Mouse (Mus musculus) kidney, embryonic 15.5 days (tissue): ENCODE data around the gene Tnfrsf19. TPM values are rescaled to one million over a fixed set of nuclear protein-coding genes. Genes with fewer than 3 reads are reported as not detected.

Experiments
- ATAC-seq: fragments of 200-750 bp; cut with Nextera tagmentation; replicated peaks from 2 replicates; pipeline ENCODE4 v1.8.0; 2017; ENCODE audit warnings: moderate TSS enrichment; ENCODE audit not compliant: low FRiP score
- H3K27ac ChIP-seq: fragments of 300-500 bp; sonication (generic); 2 replicates; pipeline ENCODE4 v1.5.1; 2015; ENCODE audit warnings: mild to moderate bottlenecking, inconsistent platforms
- H3K27me3 ChIP-seq: fragments of 300-500 bp; sonication (generic); 2 replicates; pipeline ENCODE4 v1.6.1; 2015; ENCODE audit warnings: inconsistent platforms
- H3K36me3 ChIP-seq: fragments of 300-500 bp; sonication (generic); 2 replicates; pipeline ENCODE4 v1.6.1; 2015; ENCODE audit warnings: inconsistent platforms
- H3K4me1 ChIP-seq: fragments of 300-500 bp; sonication (generic); 2 replicates; pipeline ENCODE4 v1.6.1; 2015; ENCODE audit warnings: inconsistent platforms
- H3K4me2 ChIP-seq: fragments of 300-500 bp; sonication (generic); 2 replicates; pipeline ENCODE4 v1.6.1; 2015; ENCODE audit warnings: moderate library complexity, mild to moderate bottlenecking, inconsistent platforms
- H3K4me3 ChIP-seq: fragments of 300-500 bp; sonication (generic); replicated peaks from 2 replicates; pipeline ENCODE4 v1.5.1; 2015; ENCODE audit warnings: mild to moderate bottlenecking, inconsistent platforms
- H3K9ac ChIP-seq: fragments of 300-500 bp; sonication (generic); 2 replicates; pipeline ENCODE4 v1.6.1; 2015; ENCODE audit warnings: mild to moderate bottlenecking, inconsistent platforms
- H3K9me3 ChIP-seq: fragments of 300-500 bp; sonication (generic); replicated peaks from 2 replicates; pipeline ENCODE4 v1.6.1; 2016; ENCODE audit warnings: inconsistent platforms
- WGBS: fragments of 180-500 bp; shearing (Covaris S2); methylation state at CpG from one replicate; pipeline ENCODE4 v1.1.7; 2015; ENCODE audit warnings: mixed read lengths; 5-methylcytosine and 5-hydroxymethylcytosine counted together
- polyA plus RNA-seq: library from polyadenylated mRNA; unstranded; fragments of >200 nt; fragmentation: Nextera tagmentation; extraction: Ambion mirVana; gene quantifications from 2 replicates; pipeline ENCODE4 v1.2.1, GENCODE M21; 2015

Gene Tnfrsf19
- polyA plus RNA-seq = 14.6 and 16.4 TPM in 2 replicates

GRCm38 (mm10) chr14:61046091-61046681 is at the start of gene Tnfrsf19:
Tnfrsf19 (minus strand) TSS chr14:61046490.
- ATAC-seq = peak; percentile 90
- Histone ChIP-seq H3K9me3 (no peaks in the 10 kb centered on the region), H3K4me1 (peaks cover 49% of the 10 kb centered on the region), H3K4me3 (peak within 1 kb of the TSS; percentile 54), H3K27me3 (peaks cover 11% of the 10 kb centered on the region; the same call in 1 of the 2 replicates), H3K36me3 (no peaks in the 10 kb centered on the region), H3K9ac (peak within 1 kb of the TSS; percentile 56), H3K27ac (peak within 1 kb of the TSS; percentile 81), H3K4me2 (peak within 1 kb of the TSS; percentile 93)
- WGBS = under 1% methylated on average over 38 of the region's 38 CpGs

- Histone ChIP-seq H3K27me3 (no peaks in the 10 kb centered on the region), H3K4me2 (no peak overlapping the region), H3K9ac (no peak overlapping the region), H3K36me3 (no peaks in the 10 kb centered on the region), H3K4me3 (no peak overlapping the region), H3K9me3 (no peaks in the 10 kb centered on the region), H3K27ac (no peak overlapping the region), H3K4me1 (no peaks in the 10 kb centered on the region)
- 84% methylated on average over 3 of the region's 3 CpGs for WGBS
- ATAC-seq = no peak
Measured at GRCm38 (mm10) chr14:61092073-61092472, 45.8 kb upstream of the Tnfrsf19 start.

- H3K9me3 ChIP-seq = no peaks in the 10 kb centered on the region
- no peak overlapping the region for H3K4me2 ChIP-seq
- no peak overlapping the region for H3K27ac ChIP-seq
- H3K9ac ChIP-seq = no peak overlapping the region
- H3K36me3 ChIP-seq = no peaks in the 10 kb centered on the region
- no peaks in the 10 kb centered on the region for H3K27me3 ChIP-seq
- no peak for ATAC-seq
- H3K4me1 ChIP-seq = no peaks in the 10 kb centered on the region
- WGBS = 81% methylated on average over 5 of the region's 5 CpGs
- no peak overlapping the region for H3K4me3 ChIP-seq
Measured at GRCm38 (mm10) chr14:61090955-61091354, 44.7 kb upstream of the Tnfrsf19 start.

DNA sequence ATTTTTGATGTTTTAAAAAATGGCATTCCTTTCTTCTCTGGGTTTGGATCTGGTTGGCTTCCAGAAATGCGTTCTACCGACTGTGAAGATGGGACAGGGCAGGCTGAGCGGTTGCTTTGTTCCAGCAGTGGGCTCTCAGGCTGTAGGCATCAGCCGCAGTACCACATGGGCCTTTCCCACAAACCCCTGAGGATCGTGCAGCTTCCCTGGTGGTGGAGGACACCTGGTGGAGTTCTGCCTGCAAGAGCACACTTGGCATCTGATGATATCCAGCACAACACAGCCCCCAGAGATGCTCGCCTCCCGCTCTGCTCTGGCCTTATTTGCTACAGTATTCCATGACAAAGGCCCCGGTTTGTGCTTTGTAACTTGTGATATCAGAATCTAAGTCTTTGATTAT is 41.9 kb upstream of the Tnfrsf19 start:
- H3K27me3 ChIP-seq = no peaks in the 10 kb centered on the region
- WGBS = 77% methylated on average over 8 of the region's 8 CpGs
- no peak for ATAC-seq

DNA sequence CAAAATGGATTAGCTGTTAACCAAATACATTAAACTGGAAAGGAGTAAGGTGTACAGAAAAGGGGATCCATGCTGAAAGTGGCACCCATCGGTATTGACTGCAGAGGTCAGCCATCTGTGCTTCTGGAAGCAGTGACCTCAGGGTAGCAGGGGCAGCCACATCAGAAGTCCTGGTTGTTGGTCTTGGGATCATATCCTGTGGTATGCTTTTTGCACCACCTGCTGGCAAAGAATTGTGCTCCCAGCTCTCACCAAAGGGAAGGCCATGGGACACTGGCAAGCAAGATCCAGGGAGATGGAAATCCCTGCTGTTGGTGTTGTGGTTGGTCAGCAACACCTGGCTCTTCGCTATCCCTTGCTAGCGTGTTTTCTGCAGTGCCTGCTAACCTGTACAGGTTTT is 39.0 kb upstream of the Tnfrsf19 start:
- Histone ChIP-seq H3K9me3 (no peaks in the 10 kb centered on the region), H3K27ac (no peak overlapping the region), H3K4me2 (no peak overlapping the region), H3K4me1 (no peaks in the 10 kb centered on the region), H3K4me3 (no peak overlapping the region), H3K36me3 (no peaks in the 10 kb centered on the region), H3K9ac (no peak overlapping the region), H3K27me3 (no peaks in the 10 kb centered on the region)
- ATAC-seq = no peak
- 50% methylated on average over 3 of the region's 3 CpGs for WGBS

More for the DNA sequence above, 41.9 kb upstream of the Tnfrsf19 start:
- H3K4me2 ChIP-seq = no peak overlapping the region
- H3K9me3 ChIP-seq = no peaks in the 10 kb centered on the region
- no peak overlapping the region for H3K9ac ChIP-seq
- no peak overlapping the region for H3K4me3 ChIP-seq
- no peaks in the 10 kb centered on the region for H3K4me1 ChIP-seq
- no peak overlapping the region for H3K27ac ChIP-seq
- H3K36me3 ChIP-seq = no peaks in the 10 kb centered on the region

GRCm38 (mm10) chr14:61069555-61069954 is 23.3 kb upstream of the Tnfrsf19 start:
- no peaks in the 10 kb centered on the region for H3K36me3 ChIP-seq
- H3K4me2 ChIP-seq = no peak overlapping the region
- no peaks in the 10 kb centered on the region for H3K9me3 ChIP-seq
- peaks cover 4% of the 10 kb centered on the region; the same call in 1 of the 2 replicates for H3K4me1 ChIP-seq
- ATAC-seq = no peak
- no peaks in the 10 kb centered on the region for H3K27me3 ChIP-seq
- WGBS = 86% methylated on average over 1 of the region's 1 CpGs
- no peak overlapping the region for H3K4me3 ChIP-seq
- H3K27ac ChIP-seq = no peak overlapping the region
- H3K9ac ChIP-seq = no peak overlapping the region

- no peak overlapping the region for H3K9ac ChIP-seq
- no peaks in the 10 kb centered on the region for H3K27me3 ChIP-seq
- H3K4me3 ChIP-seq = no peak overlapping the region
- H3K9me3 ChIP-seq = no peaks in the 10 kb centered on the region
- H3K27ac ChIP-seq = no peak overlapping the region
- no peak for ATAC-seq
- WGBS = 53% methylated on average over 3 of the region's 3 CpGs
- peaks cover 11% of the 10 kb centered on the region for H3K4me1 ChIP-seq
- no peak overlapping the region for H3K4me2 ChIP-seq
- no peaks in the 10 kb centered on the region for H3K36me3 ChIP-seq
Measured at GRCm38 (mm10) chr14:61061729-61062128, 15.4 kb upstream of the Tnfrsf19 start.

DNA sequence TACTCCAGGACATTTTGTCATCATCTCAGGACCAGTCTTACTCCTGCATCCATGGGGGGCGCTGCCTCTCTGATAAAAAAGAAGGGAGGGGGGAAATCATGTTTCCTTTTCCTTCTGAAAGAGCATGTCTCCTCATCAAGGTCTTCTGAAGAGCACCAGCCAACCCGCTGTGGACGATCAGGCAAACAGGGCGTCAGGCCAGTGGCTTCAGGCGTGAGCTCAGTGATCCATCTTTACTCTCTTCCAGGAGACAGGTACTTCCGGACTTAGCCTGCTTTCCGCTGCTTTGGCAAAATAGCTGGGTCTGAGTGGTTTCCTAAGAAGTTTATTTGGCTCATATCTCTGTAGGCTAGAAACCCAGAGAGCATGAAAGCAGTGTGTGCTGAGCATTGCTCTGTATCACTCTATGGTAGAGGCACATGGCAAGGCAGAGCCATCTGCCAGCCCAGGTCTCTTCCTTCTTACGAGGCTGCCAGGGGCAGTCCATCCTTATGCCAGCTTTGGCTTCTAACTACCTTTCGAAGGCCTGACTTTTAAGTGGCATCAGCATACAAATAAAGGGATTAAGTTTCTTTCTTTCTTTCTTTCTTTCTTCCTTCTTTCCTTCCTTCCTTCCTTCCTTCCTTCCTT is 13.1 kb upstream of the Tnfrsf19 start:
- Histone ChIP-seq H3K4me3 (no peak overlapping the region), H3K36me3 (no peaks in the 10 kb centered on the region), H3K27me3 (0 out of 2 replicates have a peak, but pooled peaks cover 3% of the 10 kb centered on the region), H3K4me2 (no peak overlapping the region), H3K27ac (no peak overlapping the region), H3K9me3 (no peaks in the 10 kb centered on the region), H3K9ac (no peak overlapping the region), H3K4me1 (peaks cover 26% of the 10 kb centered on the region)
- no peak for ATAC-seq
- 83% methylated on average over 9 of the region's 9 CpGs for WGBS

DNA sequence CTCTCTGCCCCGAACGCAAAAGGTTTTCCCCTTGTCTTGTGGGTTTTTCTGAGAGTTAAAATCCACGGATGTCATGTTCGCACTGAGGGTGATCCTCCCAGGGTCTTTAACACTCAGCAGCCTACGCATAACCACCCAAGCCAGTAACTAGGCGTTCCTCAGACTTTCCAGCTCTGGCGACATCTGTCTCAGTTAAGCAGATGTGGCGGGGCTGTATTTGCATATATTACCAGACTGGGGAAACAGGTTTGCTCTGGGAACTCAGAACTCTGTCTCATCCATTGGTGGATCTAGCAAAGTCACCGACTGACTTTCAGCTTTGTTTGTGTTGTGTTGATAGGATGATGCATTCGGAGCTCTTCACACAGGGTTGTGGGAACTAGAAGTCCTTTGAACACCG is 10.7 kb upstream of the Tnfrsf19 start:
- peaks cover 26% of the 10 kb centered on the region for H3K4me1 ChIP-seq
- H3K4me3 ChIP-seq = peak overlapping the region; percentile 36
- H3K36me3 ChIP-seq = no peaks in the 10 kb centered on the region
- H3K9me3 ChIP-seq = no peaks in the 10 kb centered on the region
- no peak overlapping the region for H3K27ac ChIP-seq
- 6% methylated on average over 11 of the region's 11 CpGs for WGBS
- no peak overlapping the region for H3K9ac ChIP-seq
- ATAC-seq = no peak
- H3K27me3 ChIP-seq = 0 out of 2 replicates have a peak, but pooled peaks cover 3% of the 10 kb centered on the region
- peak overlapping the region; percentile 66 for H3K4me2 ChIP-seq

GRCm38 (mm10) chr14:61056445-61056844 is 10.2 kb upstream of the Tnfrsf19 start:
- Histone ChIP-seq H3K36me3 (no peaks in the 10 kb centered on the region), H3K4me2 (peak overlapping the region; percentile 66), H3K4me3 (peak overlapping the region; percentile 36), H3K9me3 (no peaks in the 10 kb centered on the region), H3K27ac (no peak overlapping the region), H3K9ac (peak overlapping the region; percentile 27; the same call in 1 of the 2 replicates), H3K27me3 (0 out of 2 replicates have a peak, but pooled peaks cover 3% of the 10 kb centered on the region), H3K4me1 (peaks cover 26% of the 10 kb centered on the region)
- ATAC-seq = no peak
- WGBS = under 1% methylated on average over 16 of the region's 16 CpGs

GRCm38 (mm10) chr14:61055864-61056263 is 9.6 kb upstream of the Tnfrsf19 start:
- Histone ChIP-seq H3K4me1 (peaks cover 26% of the 10 kb centered on the region), H3K9ac (no peak overlapping the region), H3K36me3 (no peaks in the 10 kb centered on the region), H3K9me3 (no peaks in the 10 kb centered on the region), H3K4me3 (no peak overlapping the region; the same call in 1 of the 2 replicates), H3K4me2 (peak overlapping the region; percentile 66; the same call in 1 of the 2 replicates), H3K27ac (no peak overlapping the region), H3K27me3 (0 out of 2 replicates have a peak, but pooled peaks cover 3% of the 10 kb centered on the region)
- ATAC-seq = no peak
- 38% methylated on average over 1 of the region's 1 CpGs for WGBS

- Histone ChIP-seq H3K36me3 (no peaks in the 10 kb centered on the region), H3K9me3 (no peaks in the 10 kb centered on the region), H3K9ac (no peak overlapping the region), H3K4me2 (no peak overlapping the region), H3K27ac (no peak overlapping the region), H3K4me1 (peaks cover 26% of the 10 kb centered on the region), H3K27me3 (peaks cover 5% of the 10 kb centered on the region; the same call in 1 of the 2 replicates), H3K4me3 (no peak overlapping the region)
- ATAC-seq = no peak
- 87% methylated on average over 3 of the region's 3 CpGs for WGBS
Measured at GRCm38 (mm10) chr14:61052163-61052562, 5.9 kb upstream of the Tnfrsf19 start.
